Mouse (Mus musculus) forebrain, embryonic 11.5 days (tissue): ENCODE results near the gene H2al1g. TPM values are rescaled to one million over a fixed set of nuclear protein-coding genes. Genes with fewer than 3 reads are reported as not detected.

Source experiments
- ATAC-seq: fragments of 200-750 bp; cut with Nextera tagmentation; replicated peaks from 2 replicates; pipeline ENCODE4 v1.8.0; 2017; ENCODE audit warnings: moderate TSS enrichment; ENCODE audit not compliant: low FRiP score
- DNase-seq: peaks from one replicate; pipeline ENCODE4 v3.0.0-alpha.2; 2017; ENCODE audit warnings: low spot score
- H3K27ac ChIP-seq: fragments of 300-500 bp; sonication (generic); 2 replicates; pipeline ENCODE4 v1.5.1; 2014; ENCODE audit warnings: low read depth, low read length
- H3K27me3 ChIP-seq: fragments of 300-500 bp; sonication (generic); 2 replicates; pipeline ENCODE4 v1.6.1; 2014; ENCODE audit warnings: mild to moderate bottlenecking, low read length, mixed read lengths; ENCODE audit not compliant: control insufficient read depth, insufficient read depth
- H3K36me3 ChIP-seq: fragments of 300-500 bp; sonication (generic); 2 replicates; pipeline ENCODE4 v1.6.1; 2014; ENCODE audit warnings: mild to moderate bottlenecking, low read length, moderate library complexity, mixed read lengths; ENCODE audit not compliant: control insufficient read depth, insufficient read depth
- H3K4me1 ChIP-seq: fragments of 300-500 bp; sonication (generic); replicated peaks from 2 replicates; pipeline ENCODE4 v1.6.1; 2014; ENCODE audit warnings: low read length, mixed read lengths; ENCODE audit not compliant: control insufficient read depth, insufficient read depth
- H3K4me2 ChIP-seq: fragments of 300-500 bp; sonication (generic); 2 replicates; pipeline ENCODE4 v1.6.1; 2014; ENCODE audit warnings: low read depth, mild to moderate bottlenecking, low read length, moderate library complexity, mixed read lengths; ENCODE audit not compliant: severe bottlenecking
- H3K4me3 ChIP-seq: fragments of 300-500 bp; sonication (generic); 2 replicates; pipeline ENCODE4 v1.5.1; 2014; ENCODE audit warnings: low read depth, low read length
- H3K9ac ChIP-seq: fragments of 300-500 bp; sonication (generic); 2 replicates; pipeline ENCODE4 v1.6.1; 2014; ENCODE audit warnings: low read length
- H3K9me3 ChIP-seq: fragments of 300-500 bp; sonication (generic); 2 replicates; pipeline ENCODE4 v1.6.1; 2016; ENCODE audit warnings: low read length, mixed read lengths; ENCODE audit not compliant: control insufficient read depth
- WGBS: fragments of 180-500 bp; shearing (Covaris S2); extraction: QIAGEN DNeasy Blood & Tissue Kit; methylation state at CpG from one replicate; pipeline ENCODE4 v1.1.7; 2014; 5-methylcytosine and 5-hydroxymethylcytosine counted together
- polyA plus RNA-seq: library from polyadenylated mRNA; unstranded; fragments of >200 nt; fragmentation: Nextera tagmentation; extraction: Ambion mirVana; gene quantifications from 2 replicates; pipeline ENCODE4 v1.2.1, GENCODE M21; 2014

The H2al1g gene
- polyA plus RNA-seq, 1 experiment from 2014 or later = not detected

- ATAC-seq (no peak), DNase-seq (no peak)
- H3K4me1 ChIP-seq = no peaks in the 10 kb centered on the region
- H3K36me3 ChIP-seq = no peaks in the 10 kb centered on the region
- H3K27ac ChIP-seq = no peak overlapping the region
- H3K9ac ChIP-seq = no peak overlapping the region
- no peaks in the 10 kb centered on the region for H3K9me3 ChIP-seq
- 87% methylated on average over 6 of the region's 6 CpGs for WGBS
- H3K4me2 ChIP-seq = no peak overlapping the region
- no peak overlapping the region for H3K4me3 ChIP-seq
- no peaks in the 10 kb centered on the region for H3K27me3 ChIP-seq
Measured at GRCm38 (mm10) chrX:11360823-11361222, 42.8 kb downstream of the H2al1g start.

DNA sequence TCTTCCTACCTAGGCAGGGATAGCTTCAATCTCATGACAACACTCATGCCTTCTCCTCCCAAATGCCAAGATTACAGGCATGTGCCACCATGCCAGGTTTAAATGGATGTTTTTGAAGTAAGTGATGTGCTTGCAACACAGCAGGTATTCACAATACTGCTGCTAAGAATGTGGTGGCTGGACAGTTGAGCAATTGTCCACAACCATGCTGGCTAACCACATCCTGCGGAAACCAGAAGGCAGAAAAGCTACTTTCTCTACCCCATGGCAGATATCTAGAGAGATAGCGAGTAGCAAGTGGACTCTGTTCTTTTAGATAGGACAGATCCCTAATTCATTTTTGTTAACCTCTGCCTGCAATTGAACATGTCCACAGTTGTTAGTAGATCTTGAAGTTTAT, 43.2 kb downstream of the H2al1g start:
- H3K4me1 ChIP-seq = no peaks in the 10 kb centered on the region
- no peak overlapping the region for H3K27ac ChIP-seq
- no peaks in the 10 kb centered on the region for H3K27me3 ChIP-seq
- H3K4me3 ChIP-seq = no peak overlapping the region
- H3K36me3 ChIP-seq = no peaks in the 10 kb centered on the region
- DNase-seq = no peak
- H3K9ac ChIP-seq = no peak overlapping the region
- H3K9me3 ChIP-seq = no peaks in the 10 kb centered on the region
- WGBS = 89% methylated on average over 2 of the region's 2 CpGs
- ATAC-seq = no peak
- no peak overlapping the region for H3K4me2 ChIP-seq

- no peak for DNase-seq
- no peak overlapping the region for H3K27ac ChIP-seq
- no peaks in the 10 kb centered on the region for H3K9me3 ChIP-seq
- H3K4me1 ChIP-seq = no peaks in the 10 kb centered on the region
- 70% methylated on average over 6 of the region's 6 CpGs for WGBS
- H3K4me3 ChIP-seq = no peak overlapping the region
- ATAC-seq = no peak
- H3K9ac ChIP-seq = no peak overlapping the region
- H3K4me2 ChIP-seq = no peak overlapping the region
- H3K36me3 ChIP-seq = no peaks in the 10 kb centered on the region
- no peaks in the 10 kb centered on the region for H3K27me3 ChIP-seq
Measured at GRCm38 (mm10) chrX:11363890-11364289, 45.8 kb downstream of the H2al1g start.

DNA sequence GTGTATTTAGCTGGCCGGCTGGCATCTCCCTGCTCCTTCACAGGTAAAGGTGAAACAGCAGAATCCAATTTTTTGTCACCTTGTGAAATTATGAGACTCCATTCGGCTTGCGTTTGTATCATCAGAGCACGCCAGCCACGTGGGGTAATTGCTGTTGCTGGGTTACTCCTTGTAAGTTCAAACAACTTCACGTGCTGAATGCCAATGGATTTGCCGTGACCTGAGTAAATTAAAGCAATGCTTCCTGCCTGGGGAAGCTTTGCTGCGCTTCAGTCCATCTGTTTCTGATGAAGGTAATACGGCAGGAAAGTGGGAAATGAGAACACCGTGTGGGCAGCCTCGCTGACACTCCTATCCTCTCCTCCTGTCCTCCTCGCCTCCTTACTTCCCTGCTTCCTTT, 47.1 kb downstream of the H2al1g start:
- no peak for ATAC-seq
- no peaks in the 10 kb centered on the region for H3K4me1 ChIP-seq
- H3K9me3 ChIP-seq = no peaks in the 10 kb centered on the region
- no peak for DNase-seq
- WGBS = 72% methylated on average over 12 of the region's 12 CpGs
- H3K36me3 ChIP-seq = no peaks in the 10 kb centered on the region
- no peak overlapping the region for H3K9ac ChIP-seq
- no peak overlapping the region for H3K4me2 ChIP-seq
- H3K27me3 ChIP-seq = peaks cover 2% of the 10 kb centered on the region; the same call in 1 of the 2 replicates
- H3K27ac ChIP-seq = no peak overlapping the region
- no peak overlapping the region for H3K4me3 ChIP-seq

Other genes starting within 250 kb of the H2al1g start
- gene H2al1a, start 19.0 kb upstream of the H2al1g start, polyA plus RNA-seq = not detected in 2 replicates
- gene H2al1b, start 15.8 kb upstream of the H2al1g start, polyA plus RNA-seq = not detected in 2 replicates
- gene H2al1c, start 12.6 kb upstream of the H2al1g start, polyA plus RNA-seq = not detected in 2 replicates
- gene H2al1d, start 9.4 kb upstream of the H2al1g start, polyA plus RNA-seq = not detected in 2 replicates
- not detected in 2 replicates for gene H2al1e, start 6.3 kb upstream of the H2al1g start, polyA plus RNA-seq
- gene H2al1f, start 3.1 kb upstream of the H2al1g start, polyA plus RNA-seq = not detected in 2 replicates
- gene H2al1h, start 3.2 kb downstream of the H2al1g start, polyA plus RNA-seq = not detected in 2 replicates
- not detected in 2 replicates for gene H2al1i, start 6.4 kb downstream of the H2al1g start, polyA plus RNA-seq
- not detected in 2 replicates for gene H2al1j, start 9.6 kb downstream of the H2al1g start, polyA plus RNA-seq